Mouse (Mus musculus) bone marrow, adult 2 months (tissue): ENCODE results near the gene Cdc42bpg.

Experiments
- CTCF ChIP-seq: fragments of 200-500 bp; IDR thresholded peaks from 2 replicates; pipeline ENCODE4 v1.5.1; 2011; ENCODE audit warnings: low read length, control low read depth; ENCODE audit not compliant: control insufficient read depth, insufficient read depth
- POLR2A ChIP-seq: fragments of 200-500 bp; IDR thresholded peaks from 2 replicates; pipeline ENCODE4 v1.6.1; 2011; ENCODE audit warnings: low read depth, mild to moderate bottlenecking, control low read depth, low read length, borderline replicate concordance; ENCODE audit not compliant: control insufficient read depth

DNA sequence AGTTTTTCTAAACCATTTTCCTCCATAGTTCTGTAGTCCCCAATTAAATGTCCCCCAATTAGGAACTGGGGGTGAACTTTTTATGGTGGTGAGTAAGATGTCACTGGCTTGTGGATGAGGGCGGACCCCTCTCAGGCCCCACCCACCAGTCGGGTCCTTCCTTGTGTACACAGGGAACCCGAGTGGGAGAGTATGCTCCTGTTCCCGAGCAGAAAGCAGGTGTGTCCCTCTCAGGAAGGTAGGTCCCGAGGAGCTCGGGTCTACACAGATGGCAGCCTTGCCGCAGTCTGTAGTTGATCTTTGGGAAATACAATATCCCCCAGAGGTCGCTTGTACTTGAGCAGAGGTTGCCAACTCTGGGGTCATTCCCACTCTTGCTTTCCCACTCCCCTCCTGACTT is 21.0 kb upstream of the Cdc42bpg start:
- TF ChIP-seq POLR2A (no peak), CTCF (no peak)
